Mouse (Mus musculus) heart, adult 11 months (tissue): ENCODE measurements around the gene Tbx3.
A peak's percentile ranks its signal among the peaks of the same experiment; 100 is the strongest.

ENCODE experiments used
- DNase-seq: peaks from one replicate; pipeline ENCODE4 v3.0.0; 2022

Tbx3 gene

GRCm38 (mm10) chr5:119710756-119711155, 40.3 kb downstream of the Tbx3 start:
- no peak for DNase-seq

- no peak for DNase-seq
These were observed 41.2 kb downstream of the Tbx3 start for GRCm38 (mm10) chr5:119711626-119712025.

DNA sequence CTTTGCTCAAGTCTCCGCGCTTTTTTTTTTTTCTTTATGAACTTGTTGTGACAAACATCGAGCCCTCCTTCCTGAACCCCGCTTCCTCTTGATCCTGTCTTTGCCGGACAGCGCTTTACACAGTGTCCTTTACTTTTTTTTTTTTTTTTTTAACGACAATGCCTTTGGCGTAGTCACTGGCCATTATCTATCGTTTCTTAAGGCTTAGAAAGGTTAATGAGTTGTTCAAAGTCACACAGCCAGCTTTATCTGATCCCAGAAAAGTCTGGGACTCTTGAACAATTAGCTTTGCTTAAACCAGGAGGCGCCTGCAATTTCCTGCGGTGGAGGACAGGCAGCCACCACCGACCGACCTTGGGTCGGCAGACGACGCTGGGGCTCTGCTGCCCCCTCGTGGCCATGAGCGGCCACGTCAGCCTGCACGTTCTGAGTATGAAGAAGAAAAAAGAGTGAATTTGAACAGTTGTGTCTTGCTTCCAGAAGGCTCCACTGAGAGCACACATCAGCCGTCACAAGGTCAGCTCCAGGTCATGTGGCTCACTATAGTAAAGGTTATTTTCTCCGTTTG, 42.3 kb downstream of the Tbx3 start:
- peak; percentile 94 for DNase-seq

GRCm38 (mm10) chr5:119720471-119721265, 50.2 kb downstream of the Tbx3 start:
- DNase-seq = no peak

DNA sequence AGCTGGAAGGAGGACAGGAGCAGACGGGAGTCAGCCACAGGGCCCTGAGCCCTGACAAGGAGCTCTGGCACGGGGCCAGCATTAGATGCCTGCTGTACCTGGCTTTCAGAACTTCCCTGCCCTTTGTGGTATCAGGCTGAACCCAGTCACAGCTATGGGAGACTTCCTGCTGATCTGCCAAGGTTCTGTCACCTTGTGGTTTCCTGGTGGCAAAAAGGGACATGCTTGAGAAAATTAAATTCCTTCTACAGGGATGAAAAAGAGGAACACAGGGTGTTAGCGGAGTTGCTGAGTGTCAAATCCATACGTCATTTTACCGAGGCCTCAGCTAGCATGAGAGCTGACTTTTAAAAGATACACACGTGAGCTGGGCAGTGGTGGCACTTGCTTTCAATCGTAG, 62.5 kb downstream of the Tbx3 start:
- DNase-seq = no peak
